Mouse (Mus musculus): ENCODE measurements around the gene Safb.
A peak's percentile ranks its signal among the peaks of the same experiment; 100 is the strongest.
"Not testable (repeated sequence)": the region's sequence is repeated elsewhere in the genome, so short reads cannot be mapped to it uniquely, and the experiment has no call there.

The Safb gene

GRCm38 (mm10) chr17:56611861-56612564 lies 27.4 kb downstream of the Safb start:
- peak; percentile 66 to 74 for DNase-seq

- not testable (repeated sequence) for DNase-seq
Measured at GRCm38 (mm10) chr17:56612565-56612939, 27.9 kb downstream of the Safb start.

- peak; percentile 95 to 97 for DNase-seq
Measured at GRCm38 (mm10) chr17:56613236-56613844, 28.7 kb downstream of the Safb start, which contains the start of gene Rpl36. TSS of gene Rpl36 (plus strand) at chr17:56613416.

- peak; percentile 36 to 46 for DNase-seq
Measured at GRCm38 (mm10) chr17:56613893-56614292, 29.3 kb downstream of the Safb start.

GRCm38 (mm10) chr17:56614391-56615135 lies 29.9 kb downstream of the Safb start:
- DNase-seq: no peak

GRCm38 (mm10) chr17:56615136-56615784 lies 30.6 kb downstream of the Safb start:
- DNase-seq: no peak

GRCm38 (mm10) chr17:56615792-56616191 lies 31.2 kb downstream of the Safb start:
- no peak for DNase-seq

- no peak for DNase-seq
Measured at GRCm38 (mm10) chr17:56616725-56617124, 32.1 kb downstream of the Safb start.

- DNase-seq: no peak
Measured at GRCm38 (mm10) chr17:56617628-56618027, 33.0 kb downstream of the Safb start.

- DNase-seq: no peak
Measured at GRCm38 (mm10) chr17:56625495-56625894, 40.9 kb downstream of the Safb start.

- no peak for DNase-seq
Measured at GRCm38 (mm10) chr17:56626260-56626659, 41.6 kb downstream of the Safb start.

- peak; percentile 96 to 97 for DNase-seq
Measured at GRCm38 (mm10) chr17:56626754-56627470, 42.3 kb downstream of the Safb start, which contains the start of gene Lonp1. TSS of gene Lonp1 (minus strand) at chr17:56626887.

GRCm38 (mm10) chr17:56627530-56628277 lies 43.1 kb downstream of the Safb start, which contains the start of gene Catsperd:
TSS of gene Catsperd (plus strand) at chr17:56628143.
- DNase-seq: peak in 1 of 2 experiments; percentile 53

- not testable (repeated sequence) for DNase-seq
Measured at GRCm38 (mm10) chr17:56629800-56630781, 45.5 kb downstream of the Safb start.

- no peak for DNase-seq
Measured at GRCm38 (mm10) chr17:56631807-56632206, 47.2 kb downstream of the Safb start.

GRCm38 (mm10) chr17:56634023-56634422 lies 49.4 kb downstream of the Safb start:
- DNase-seq: no peak

- no peak for DNase-seq
Measured at GRCm38 (mm10) chr17:56643237-56643636, 58.6 kb downstream of the Safb start.

GRCm38 (mm10) chr17:56647546-56647945 lies 62.9 kb downstream of the Safb start:
- DNase-seq: no peak

GRCm38 (mm10) chr17:56651801-56652200 lies 67.2 kb downstream of the Safb start:
- DNase-seq: peak in 1 of 2 experiments; percentile 36

- DNase-seq: no peak
Measured at GRCm38 (mm10) chr17:56654771-56655170, 70.1 kb downstream of the Safb start.

Data from lung, postnatal 4 days (tissue).